Mouse (Mus musculus) erythroblast, embryonic 14.5 days (primary cell): Measurements from ENCODE around the gene March1. TPM values are rescaled to one million over a fixed set of nuclear protein-coding genes. Genes with fewer than 3 reads are reported as not detected.
"Not testable (repeated sequence)": the region's sequence is repeated elsewhere in the genome, so short reads cannot be mapped to it uniquely, and the experiment has no call there.

ENCODE experiments used
- H3K27me3 ChIP-seq: 2 replicates; pipeline ENCODE4 v1.6.1; 2012; ENCODE audit warnings: inconsistent platforms; ENCODE audit not compliant: control insufficient read depth
- H3K36me3 ChIP-seq: 2 replicates; pipeline ENCODE4 v1.6.1; 2012; ENCODE audit warnings: mild to moderate bottlenecking, inconsistent platforms; ENCODE audit not compliant: control insufficient read depth
- H3K4me1 ChIP-seq: 2 replicates; pipeline ENCODE4 v1.6.1; 2012; ENCODE audit warnings: inconsistent platforms; ENCODE audit not compliant: control insufficient read depth
- H3K4me3 ChIP-seq: replicated peaks from 2 replicates; pipeline ENCODE3; 2012; ENCODE audit warnings: moderate library complexity, mild to moderate bottlenecking, inconsistent platforms
- H3K9me3 ChIP-seq: 2 replicates; pipeline ENCODE4 v1.6.1; 2012; ENCODE audit warnings: low read length, inconsistent platforms, mixed read lengths; ENCODE audit not compliant: control insufficient read depth
- GATA1 ChIP-seq: IDR thresholded peaks from 2 replicates; pipeline ENCODE4 v1.6.1; 2012; ENCODE audit warnings: low read length, inconsistent platforms, mixed read lengths
- TAL1 ChIP-seq: IDR thresholded peaks from 3 replicates; pipeline ENCODE4 v1.6.1; 2012; ENCODE audit warnings: low read length, inconsistent platforms, mixed read lengths
- polyA plus RNA-seq: library from polyadenylated mRNA; stranded (reverse); fragments of >175 nt; gene quantifications from 2 replicates; pipeline ENCODE4 v1.2.3, GENCODE M21; 2012

March1 gene
- polyA plus RNA-seq, 1 experiment: not detected

GRCm38 (mm10) chr8:66406596-66407361 lies 789.1 kb downstream of the March1 start:
- TF ChIP-seq TAL1 (no peak), GATA1 (no peak)
- Histone ChIP-seq H3K4me3 (no peak overlapping the region), H3K27me3 (no peaks in the 10 kb centered on the region), H3K4me1 (0 out of 2 replicates have a peak, but pooled peaks cover 2% of the 10 kb centered on the region), H3K36me3 (no peaks in the 10 kb centered on the region), H3K9me3 (no peaks in the 10 kb centered on the region)

DNA sequence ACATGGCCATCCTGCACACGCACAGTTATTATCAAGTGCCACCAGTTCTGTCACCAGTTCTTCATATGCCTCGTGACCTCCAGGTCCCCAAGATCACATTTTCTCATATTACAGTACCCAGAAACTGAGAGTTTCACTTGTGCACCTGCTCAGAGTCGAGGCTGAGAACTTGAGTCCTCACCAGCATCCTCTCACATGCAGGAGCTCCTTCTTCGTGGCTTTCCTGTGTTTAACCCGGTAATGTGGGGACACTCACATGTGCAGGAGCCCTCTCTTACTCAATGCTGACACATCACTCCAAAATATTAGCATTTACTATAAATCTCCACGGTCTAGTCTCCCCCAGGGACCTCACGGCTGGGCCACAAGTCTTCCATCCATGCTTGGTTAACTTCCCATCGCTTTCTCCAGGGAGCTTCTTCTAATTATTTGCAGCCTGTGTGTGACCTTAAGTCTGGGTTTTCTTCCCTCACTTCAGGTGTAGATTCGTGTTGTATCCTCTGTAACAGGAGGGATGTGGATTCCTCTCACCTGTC lies 792.4 kb downstream of the March1 start:
- Histone ChIP-seq H3K9me3 (no peaks in the 10 kb centered on the region), H3K36me3 (no peaks in the 10 kb centered on the region), H3K27me3 (no peaks in the 10 kb centered on the region), H3K4me3 (no peak overlapping the region), H3K4me1 (0 out of 2 replicates have a peak, but pooled peaks cover 2% of the 10 kb centered on the region)
- TF ChIP-seq GATA1 (no peak), TAL1 (no peak)

- Histone ChIP-seq H3K36me3 (no peaks in the 10 kb centered on the region), H3K4me3 (no peak overlapping the region), H3K9me3 (no peaks in the 10 kb centered on the region), H3K27me3 (no peaks in the 10 kb centered on the region), H3K4me1 (no peaks in the 10 kb centered on the region)
- TF ChIP-seq GATA1 (no peak), TAL1 (no peak)
These were observed 795.4 kb downstream of the March1 start for GRCm38 (mm10) chr8:66413101-66413500.

DNA sequence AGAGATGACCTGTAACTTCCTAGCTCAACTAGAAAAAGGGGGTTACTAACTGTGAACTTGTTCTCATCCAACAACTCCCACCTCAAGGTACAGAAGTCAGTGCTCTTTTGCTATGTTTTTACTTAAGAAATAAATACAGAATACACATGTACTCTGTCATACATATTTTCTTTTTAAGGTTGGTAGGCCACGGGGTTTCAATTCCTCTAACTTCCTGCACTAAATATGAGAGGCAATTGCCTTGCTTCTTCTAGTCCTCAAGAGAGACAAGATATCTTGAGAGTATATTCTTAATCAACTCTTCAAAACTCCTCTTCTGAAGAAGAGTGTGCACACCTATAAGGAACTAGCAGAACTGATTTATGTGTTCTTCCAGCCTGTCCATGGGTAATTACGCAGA lies 797.5 kb downstream of the March1 start:
- H3K27me3 ChIP-seq: no peaks in the 10 kb centered on the region
- no peaks in the 10 kb centered on the region for H3K36me3 ChIP-seq
- H3K4me1 ChIP-seq: no peaks in the 10 kb centered on the region
- no peak overlapping the region for H3K4me3 ChIP-seq
- no peaks in the 10 kb centered on the region for H3K9me3 ChIP-seq
- TF ChIP-seq TAL1: no peak
- no peak for TF ChIP-seq GATA1

- not testable (repeated sequence) for H3K27me3 ChIP-seq, H3K4me1 ChIP-seq, H3K36me3 ChIP-seq, H3K4me3 ChIP-seq, H3K9me3 ChIP-seq
These were observed 799.9 kb downstream of the March1 start for GRCm38 (mm10) chr8:66417591-66417990.

DNA sequence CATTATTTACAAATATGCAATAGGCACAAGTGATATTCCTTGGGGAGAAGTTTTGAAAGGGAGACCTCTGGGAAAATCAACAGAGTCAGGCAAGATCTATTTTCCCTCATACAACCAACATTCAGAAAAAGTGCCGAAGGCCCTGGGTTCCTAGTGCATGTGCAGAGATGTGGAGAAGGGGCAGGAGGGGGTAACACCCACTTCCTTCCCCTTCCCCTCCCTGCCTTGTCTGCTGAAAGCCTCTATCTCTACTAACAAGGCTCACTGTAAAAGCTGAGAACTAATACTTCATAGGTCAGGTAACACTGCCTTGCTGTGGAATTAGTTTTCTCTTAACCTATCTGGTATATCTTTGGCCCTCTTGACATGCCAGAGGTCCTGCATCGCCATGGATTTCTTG lies 812.9 kb downstream of the March1 start:
- Histone ChIP-seq H3K36me3 (no peaks in the 10 kb centered on the region), H3K9me3 (no peaks in the 10 kb centered on the region), H3K4me3 (no peak overlapping the region), H3K27me3 (no peaks in the 10 kb centered on the region), H3K4me1 (no peaks in the 10 kb centered on the region)
- TF ChIP-seq TAL1 (no peak), GATA1 (no peak)

- Histone ChIP-seq H3K9me3 (no peaks in the 10 kb centered on the region), H3K4me1 (no peaks in the 10 kb centered on the region), H3K4me3 (no peak overlapping the region), H3K36me3 (no peaks in the 10 kb centered on the region), H3K27me3 (no peaks in the 10 kb centered on the region)
- TF ChIP-seq GATA1: no peak
- no peak for TF ChIP-seq TAL1
These were observed 815.9 kb downstream of the March1 start for GRCm38 (mm10) chr8:66433577-66433976.

DNA sequence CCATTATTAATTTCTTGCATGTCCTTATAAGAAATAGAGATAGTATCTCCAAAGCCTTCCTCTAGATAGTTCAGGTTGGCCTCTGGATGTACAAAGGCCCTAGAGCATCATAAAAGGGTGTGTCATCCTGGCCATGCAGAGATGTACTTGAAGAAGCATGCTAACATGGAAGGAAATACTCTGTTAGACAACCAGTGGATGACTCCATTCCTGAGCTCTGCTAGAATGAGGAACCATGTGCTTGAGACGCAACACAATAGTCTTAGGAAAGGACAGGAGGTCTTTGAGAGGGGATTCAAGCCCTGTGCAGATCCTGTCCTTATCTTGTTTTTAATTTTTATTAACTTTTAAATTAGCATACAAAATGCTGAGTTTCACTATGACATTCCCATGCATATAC lies 819.1 kb downstream of the March1 start:
- no peaks in the 10 kb centered on the region for H3K27me3 ChIP-seq
- no peaks in the 10 kb centered on the region for H3K9me3 ChIP-seq
- H3K36me3 ChIP-seq: no peaks in the 10 kb centered on the region
- no peaks in the 10 kb centered on the region for H3K4me1 ChIP-seq
- H3K4me3 ChIP-seq: no peak overlapping the region
- TF ChIP-seq TAL1 (no peak), GATA1 (no peak)

- no peaks in the 10 kb centered on the region for H3K27me3 ChIP-seq
- no peak overlapping the region for H3K4me3 ChIP-seq
- H3K4me1 ChIP-seq: no peaks in the 10 kb centered on the region
- no peaks in the 10 kb centered on the region for H3K9me3 ChIP-seq
- no peak for TF ChIP-seq GATA1
- H3K36me3 ChIP-seq: no peaks in the 10 kb centered on the region
These were observed 820.2 kb downstream of the March1 start for GRCm38 (mm10) chr8:66437929-66438328.

GRCm38 (mm10) chr8:66438468-66438867 lies 820.8 kb downstream of the March1 start:
- Histone ChIP-seq H3K4me1 (no peaks in the 10 kb centered on the region), H3K4me3 (no peak overlapping the region), H3K36me3 (no peaks in the 10 kb centered on the region), H3K27me3 (no peaks in the 10 kb centered on the region), H3K9me3 (no peaks in the 10 kb centered on the region)
- TF ChIP-seq GATA1 (no peak), TAL1 (no peak)
